Mouse (Mus musculus): ENCODE data around the gene Socs2.

Socs2 gene

DNA sequence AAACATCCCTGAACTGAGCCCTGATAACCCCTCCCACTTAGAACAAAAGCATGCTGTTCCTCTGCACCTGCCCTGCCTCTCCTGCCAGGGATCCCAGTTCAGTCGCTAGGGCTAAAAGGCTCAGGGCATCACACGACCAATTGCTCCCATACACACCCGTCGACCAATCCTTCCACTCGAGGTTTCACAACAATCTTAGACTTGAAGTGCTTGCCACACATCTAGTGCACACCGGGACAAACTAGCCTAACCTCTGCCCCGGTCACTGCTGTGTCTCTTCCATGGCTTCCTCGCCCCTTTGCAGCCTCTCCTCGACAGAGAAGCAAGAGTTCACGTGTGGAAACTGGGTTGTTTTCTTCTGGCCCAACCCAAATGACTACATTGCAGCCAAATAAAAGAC, 3.3 kb upstream of the Socs2 start:
- DNase-seq (ENCODE audit: low read depth): no peak

DNA sequence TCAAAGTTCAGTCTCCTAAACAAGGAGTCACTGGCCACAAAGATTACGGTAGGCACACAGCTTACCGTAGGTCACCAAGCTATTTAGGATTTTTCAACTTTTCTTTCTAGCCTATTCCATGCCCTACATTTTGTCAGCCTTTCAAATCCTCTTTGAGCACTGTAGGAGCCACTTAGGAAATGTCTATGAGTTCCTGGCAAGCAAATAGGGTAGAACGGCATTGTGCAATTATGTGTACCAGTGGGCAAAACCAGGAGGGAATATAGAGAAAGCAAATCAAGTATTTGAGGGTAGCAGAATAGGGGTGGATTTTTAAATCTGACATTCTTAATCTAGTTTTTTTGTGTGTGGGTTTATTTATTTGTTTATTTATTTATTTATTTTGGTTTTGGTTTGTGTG, 2.7 kb upstream of the Socs2 start:
- no peak for DNase-seq (ENCODE audit: low read depth)

DNA sequence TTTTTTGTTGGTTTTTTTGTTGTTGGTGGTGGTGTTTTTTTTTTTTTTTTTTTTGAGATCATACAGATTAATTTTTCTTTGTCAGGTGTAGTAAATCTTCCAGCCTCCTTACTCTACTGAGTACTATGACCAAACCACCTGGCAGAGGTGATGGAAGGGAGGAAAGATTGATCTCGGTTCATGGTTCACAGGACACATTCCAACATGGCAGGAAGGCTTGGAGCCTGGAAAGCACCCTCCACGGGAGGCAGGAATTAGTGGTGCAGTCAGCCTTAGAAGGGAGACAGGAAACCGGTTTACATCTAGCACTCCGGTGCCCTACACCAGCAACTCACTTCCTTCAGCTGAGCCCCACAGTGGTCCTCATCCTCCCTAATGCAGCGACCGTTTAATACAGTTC, 1.7 kb upstream of the Socs2 start:
- no peak for DNase-seq (ENCODE audit: low read depth)

DNA sequence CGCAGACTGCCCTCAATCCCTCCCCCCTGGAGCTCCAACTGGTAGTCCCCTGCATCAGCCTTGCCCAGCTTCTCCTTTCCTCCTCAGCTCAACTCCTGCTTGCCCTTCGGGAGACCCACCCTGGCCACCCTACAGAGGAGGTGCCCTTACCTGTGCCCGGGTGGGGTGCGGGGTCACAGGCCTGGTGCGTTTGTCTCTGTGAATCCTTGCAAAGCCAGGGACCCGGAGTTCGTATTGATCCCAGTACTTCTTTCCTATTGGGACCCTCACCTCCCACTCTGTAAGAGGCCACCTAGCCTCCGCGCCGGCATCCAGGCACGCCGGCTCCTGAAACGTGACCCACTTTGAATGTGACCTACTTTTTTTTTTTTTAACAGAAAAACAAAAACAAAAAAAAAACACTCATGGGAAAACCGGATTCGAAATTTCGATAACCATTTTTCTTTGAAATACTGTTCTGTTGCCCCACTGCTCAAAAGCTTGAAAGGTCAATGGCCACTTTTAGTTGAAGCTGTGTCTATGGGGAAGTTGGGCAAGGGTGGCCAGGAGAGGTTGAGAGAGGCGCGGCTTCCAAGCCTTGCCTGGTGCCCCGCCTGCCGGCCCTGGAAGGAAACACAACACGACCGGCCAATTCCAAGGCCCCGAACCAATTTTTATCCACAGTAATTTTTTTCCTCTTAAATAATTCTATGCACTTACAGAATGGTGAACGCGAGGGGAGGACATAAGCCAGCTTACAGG, 686 bp upstream of the Socs2 start:
- DNase-seq (ENCODE audit: low read depth): no peak

DNA sequence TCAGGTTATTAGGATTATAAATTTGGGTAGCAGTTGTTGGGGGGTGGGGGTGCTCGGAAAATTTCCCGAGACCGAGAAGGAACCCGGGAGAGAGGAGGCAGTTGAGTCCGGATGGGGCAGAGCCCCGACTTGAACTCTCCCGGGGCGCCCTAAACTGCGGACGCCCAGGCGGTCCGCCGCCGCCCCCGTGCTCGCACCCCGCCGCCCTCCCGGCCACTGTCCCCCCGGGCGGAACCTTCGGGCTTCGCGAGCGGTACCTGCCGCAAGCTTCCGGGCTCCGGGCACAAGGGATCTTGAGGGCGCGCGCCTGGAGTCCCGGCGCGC, 657 bp downstream of the Socs2 start:
- DNase-seq (ENCODE audit: low read depth): no peak

DNA sequence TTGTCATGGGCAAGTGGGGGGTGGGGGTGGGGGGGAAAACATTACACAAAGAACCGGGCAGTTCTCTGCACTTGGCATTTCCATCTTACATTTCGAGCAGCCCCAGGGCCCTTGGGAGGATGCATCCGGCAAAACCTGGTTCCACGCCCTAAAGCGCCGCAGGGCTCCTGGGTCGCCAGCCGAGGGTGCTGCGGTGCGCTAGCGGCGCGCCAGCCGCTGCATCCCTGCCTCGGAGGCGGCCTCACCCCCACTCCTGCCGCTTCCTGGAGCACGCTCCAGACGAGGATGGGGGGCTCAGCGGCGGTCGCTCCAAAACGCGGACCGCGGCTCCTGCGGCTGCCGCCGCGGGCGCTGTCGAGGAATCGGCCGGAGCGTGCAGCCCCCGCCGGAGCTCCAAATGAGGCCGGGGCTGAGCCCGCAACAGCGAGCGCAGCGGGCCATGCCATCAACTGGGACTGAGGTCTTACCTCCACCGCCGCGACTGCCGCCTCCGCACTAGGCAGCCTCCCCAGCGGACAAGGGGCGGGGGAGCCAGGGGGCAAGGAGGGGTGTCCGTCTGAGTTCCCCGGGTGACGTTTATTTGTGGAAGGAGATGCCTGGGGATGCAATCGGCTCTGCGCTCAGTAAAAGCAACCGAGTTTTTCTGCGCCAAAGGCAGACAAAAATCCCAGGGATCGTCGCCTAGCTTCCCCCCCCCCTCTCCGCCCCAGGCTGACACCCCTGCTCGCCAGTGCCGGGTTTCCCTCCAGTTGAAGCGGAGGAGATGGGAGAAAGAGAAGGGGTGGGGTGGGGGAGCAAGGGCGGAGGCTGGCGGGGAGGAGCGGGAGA, 1.2 kb downstream of the Socs2 start:
- no peak for DNase-seq (ENCODE audit: low read depth)

DNA sequence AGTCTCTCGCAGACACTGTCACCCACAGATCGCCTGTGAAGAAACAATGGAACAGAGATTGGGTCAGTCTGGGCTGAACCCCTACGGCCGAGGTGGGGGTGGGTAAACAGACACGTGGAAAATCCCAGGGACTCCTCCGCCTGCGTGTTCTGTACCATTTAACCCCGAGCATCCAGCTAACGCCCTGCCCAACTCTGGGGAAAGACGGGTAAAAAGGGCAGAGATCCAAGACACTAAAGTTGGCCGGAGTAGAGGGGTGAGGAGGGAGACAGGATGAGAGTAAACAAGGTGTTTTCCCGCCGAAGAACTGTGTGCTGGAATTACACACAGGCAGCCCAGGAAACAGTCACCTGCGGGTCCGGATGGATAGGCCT, 1.8 kb downstream of the Socs2 start:
- DNase-seq (ENCODE audit: low read depth): no peak

DNA sequence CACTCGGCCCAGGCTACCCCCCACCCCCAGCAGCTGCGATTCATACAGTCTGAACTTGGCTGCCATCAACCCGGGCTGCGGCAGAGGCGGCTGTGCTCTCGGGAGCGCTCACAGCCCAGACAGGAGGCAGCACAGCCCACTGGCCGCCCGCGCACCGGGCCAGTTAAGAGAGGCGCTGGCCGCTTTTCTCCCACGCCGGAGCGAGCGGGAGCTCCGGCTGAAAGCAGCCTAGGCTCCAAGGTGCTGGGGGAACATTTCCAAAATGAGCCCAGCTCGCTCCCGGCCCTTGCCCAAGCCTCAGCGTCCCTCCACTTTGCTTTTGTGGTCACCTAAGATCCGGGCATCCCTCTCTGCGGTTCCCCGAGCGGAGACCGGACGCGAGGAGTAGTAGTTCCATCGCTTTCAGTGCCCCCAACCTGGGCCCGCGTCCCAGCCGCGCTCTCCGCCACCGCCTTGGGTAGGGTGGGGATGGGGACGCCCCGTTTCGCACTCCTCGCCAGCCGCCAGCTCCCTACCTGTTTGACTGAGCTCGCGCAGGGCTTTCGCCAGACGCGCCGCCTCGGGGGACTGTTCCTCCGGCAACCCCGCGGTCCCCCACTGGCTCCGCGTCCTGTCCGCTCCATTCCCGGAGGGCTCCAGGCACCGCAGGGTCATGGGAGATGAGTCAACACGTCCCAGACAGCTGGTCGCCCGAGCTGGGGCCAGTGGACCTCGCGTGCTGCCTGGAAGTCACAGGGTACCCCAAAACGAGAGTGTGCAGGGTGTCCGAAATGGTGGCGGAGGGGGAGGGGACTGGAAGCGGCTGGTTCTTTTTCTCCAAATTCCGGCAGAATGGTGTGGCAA, 2.4 kb downstream of the Socs2 start:
- DNase-seq (ENCODE audit: low read depth): no peak

DNA sequence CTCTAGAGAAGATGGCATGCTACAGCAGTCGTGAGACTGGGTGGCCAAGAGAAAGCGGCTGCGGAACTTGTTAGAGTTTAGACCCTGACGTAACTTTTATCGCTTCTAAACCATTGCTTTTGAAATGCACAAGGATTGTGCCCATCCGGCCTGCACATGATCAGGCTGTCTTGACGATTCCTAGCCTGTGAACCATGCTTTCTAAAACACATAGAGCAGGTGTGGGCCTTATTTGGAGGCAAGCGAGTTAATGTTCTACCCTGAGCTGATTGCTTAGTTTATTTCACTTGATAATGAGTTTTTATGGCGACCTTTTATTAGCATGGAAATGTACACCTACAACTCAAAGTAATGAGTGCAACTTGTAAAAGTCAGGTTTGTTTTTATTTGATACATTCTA, 5.8 kb downstream of the Socs2 start:
- DNase-seq (ENCODE audit: low read depth): no peak

DNA sequence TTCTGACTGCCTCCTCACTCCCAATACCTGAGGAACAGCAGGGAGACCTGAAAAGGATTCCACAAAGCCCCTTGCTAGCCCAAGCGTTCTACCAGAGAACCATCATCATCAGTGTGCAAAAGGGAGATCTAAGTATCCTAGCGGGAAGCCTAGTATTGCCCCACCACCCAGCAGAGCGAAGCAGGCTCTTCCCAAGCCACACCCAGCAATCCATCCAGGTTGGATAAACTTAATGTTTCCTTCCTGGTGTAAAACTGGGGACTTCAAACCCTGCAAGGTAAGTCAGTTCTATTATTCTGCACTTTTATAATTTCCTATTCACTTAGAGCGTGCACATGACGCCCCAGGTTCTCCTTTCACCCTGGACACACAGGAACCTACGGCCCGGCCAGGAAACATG, 6.3 kb downstream of the Socs2 start:
- no peak for DNase-seq (ENCODE audit: low read depth)

DNA sequence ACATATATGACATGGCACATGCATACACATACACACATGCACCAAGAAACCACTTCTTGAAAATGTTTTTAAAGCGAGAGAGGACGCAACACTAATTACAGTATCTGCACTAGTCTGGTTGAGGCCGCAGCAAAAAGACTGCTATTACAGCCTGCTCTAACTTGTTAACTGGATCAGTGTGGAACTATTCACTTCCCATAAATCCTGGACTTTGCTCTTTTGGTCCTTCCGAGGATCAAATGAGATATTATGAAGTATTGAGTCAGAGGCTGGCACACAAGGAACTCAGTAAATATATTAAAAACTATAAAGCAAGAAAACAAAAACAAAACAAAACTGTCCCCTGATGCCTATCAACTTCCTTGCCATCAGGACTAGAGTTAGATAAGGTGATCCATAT, 6.8 kb downstream of the Socs2 start:
- DNase-seq (ENCODE audit: low read depth): no peak

DNA sequence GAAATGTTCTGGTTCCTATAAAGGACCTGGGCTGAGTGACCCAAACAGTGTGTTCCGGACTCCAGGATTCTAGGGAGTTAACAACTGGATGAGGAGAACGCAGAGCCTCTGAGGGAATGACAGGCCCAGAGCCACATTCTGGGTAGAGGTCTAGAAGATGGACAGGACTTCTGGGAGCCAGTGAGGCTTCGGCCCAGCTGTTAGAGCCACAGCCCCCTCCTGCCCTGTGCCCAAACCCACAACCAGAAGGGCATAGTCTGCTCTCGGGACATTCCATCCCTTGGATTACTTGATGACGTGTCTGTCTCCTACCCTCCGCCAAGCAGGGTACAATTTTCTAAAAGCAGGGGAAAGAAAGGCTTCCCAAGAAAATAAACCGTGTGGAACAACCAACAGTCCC, 7.8 kb downstream of the Socs2 start:
- no peak for DNase-seq (ENCODE audit: low read depth)

DNA sequence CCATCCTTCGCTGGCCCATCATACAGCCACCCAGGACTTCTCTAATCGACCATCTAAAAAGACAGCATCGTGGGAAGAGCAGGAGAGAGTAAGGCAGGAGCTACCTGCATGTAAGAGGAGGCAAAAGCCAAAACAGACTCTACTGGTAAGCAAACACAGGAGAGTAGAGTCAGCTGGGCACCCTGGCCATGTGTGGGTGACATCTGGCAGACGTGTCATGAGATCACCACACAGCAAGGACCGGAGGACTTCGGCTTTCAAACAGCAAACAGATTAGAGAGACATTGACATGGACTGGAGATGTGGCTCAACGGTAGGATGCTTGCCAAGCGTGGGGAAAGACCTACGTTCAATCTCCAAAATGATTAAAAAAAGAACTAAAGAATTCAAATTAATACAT, 8.5 kb downstream of the Socs2 start:
- no peak for DNase-seq (ENCODE audit: low read depth)

DNA sequence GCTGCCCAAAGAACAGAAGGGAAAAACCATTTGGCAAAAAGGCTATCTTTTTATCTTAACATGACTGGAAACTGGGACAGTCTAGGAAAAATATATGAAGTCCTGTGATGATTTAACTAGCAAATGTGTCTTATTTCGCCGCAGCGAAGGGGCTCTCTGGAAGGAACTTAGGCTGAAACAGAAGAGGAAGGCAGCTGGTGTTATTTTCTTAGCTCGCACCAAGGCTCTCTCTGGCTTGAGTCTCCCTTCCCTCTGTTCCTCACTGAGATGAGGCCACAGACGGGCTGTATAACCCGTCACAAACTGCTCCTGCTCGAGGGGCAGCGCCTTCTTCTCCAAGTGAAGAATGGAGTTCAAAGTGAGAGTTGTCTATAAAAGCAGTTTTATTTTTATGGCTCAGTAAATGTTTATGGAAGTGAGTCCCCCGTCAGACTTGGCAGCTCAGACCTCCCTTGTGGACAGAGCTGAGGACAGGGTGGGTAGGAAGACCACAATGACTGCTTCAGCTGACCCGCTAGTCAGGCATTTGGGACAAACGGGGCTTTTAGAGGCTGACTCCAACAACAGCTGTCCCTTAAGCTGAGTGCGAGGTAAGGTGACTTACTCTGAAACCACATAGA, 9.3 kb downstream of the Socs2 start:
- no peak for DNase-seq (ENCODE audit: low read depth)

DNA sequence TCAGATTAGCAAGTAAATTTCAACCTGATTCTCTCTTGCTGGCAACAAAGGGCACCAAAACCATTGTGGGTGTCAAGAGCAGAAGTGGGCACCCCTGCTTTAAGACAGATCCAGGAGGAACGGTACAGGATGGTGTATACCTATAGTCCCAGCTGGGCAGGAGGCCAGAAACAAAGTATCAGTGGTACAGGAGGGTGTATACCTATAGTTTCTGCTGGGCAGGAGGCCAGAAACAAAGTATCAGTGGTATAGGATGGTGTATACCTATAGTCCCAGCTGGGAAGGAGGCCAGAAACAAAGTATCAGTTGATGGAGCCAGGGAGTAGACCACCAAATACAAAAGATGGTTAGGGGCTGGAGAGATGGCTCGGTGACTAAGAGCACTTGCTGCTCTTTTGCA, 12.2 kb downstream of the Socs2 start:
- DNase-seq (ENCODE audit: low read depth): no peak

DNA sequence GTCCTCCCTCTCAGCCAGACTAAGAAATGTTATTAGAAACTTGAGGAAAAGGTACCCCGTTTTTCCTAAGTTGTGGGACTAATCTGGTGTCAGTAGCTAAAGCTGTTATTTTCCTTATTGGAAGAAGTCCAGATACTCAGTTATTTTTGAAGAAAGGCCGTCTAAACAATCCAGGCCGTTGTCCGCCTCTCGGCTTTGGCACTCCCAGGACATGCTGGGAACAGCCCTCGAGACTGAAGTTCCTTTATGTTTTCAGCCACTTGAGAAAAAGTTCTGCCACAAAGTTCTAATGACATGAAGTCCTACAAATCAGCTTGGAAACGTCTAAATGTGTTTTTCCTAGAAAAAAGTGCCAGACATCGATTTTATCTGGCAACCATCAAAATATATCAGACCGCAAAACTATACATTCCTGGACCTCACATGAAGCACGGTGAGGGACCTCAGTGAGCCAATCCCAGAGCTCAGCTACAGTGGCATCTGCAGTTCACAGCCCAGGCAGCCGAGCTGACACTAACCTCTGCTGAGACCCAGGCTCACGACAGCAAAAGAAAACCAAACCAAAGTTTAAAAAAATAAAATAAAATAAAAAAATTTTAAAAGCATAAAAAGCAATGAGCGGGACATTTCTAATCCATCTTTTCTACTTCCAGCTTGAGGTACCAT, 17.2 kb downstream of the Socs2 start:
- DNase-seq (ENCODE audit: low read depth): no peak

DNA sequence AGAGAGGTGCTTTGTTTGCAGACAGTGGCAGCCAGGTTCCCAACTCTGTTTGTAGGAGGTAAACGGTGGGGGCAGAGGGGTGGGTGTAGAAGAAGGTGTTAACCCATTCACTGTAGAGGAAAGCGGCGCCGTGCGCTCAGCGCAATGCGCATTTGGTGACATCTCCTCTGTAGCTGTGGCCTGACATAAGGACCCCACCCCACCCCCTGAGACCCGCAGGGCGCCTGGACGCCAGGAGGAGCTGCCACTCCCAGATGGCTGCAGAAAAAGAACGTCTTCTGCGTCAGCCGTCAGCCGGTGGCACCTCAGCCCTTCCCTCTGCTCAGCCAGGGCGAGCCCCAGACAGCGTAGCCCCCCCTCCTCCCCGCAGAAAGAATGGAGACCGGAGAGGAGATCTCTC, 18.5 kb downstream of the Socs2 start:
- no peak for DNase-seq (ENCODE audit: low read depth)

DNA sequence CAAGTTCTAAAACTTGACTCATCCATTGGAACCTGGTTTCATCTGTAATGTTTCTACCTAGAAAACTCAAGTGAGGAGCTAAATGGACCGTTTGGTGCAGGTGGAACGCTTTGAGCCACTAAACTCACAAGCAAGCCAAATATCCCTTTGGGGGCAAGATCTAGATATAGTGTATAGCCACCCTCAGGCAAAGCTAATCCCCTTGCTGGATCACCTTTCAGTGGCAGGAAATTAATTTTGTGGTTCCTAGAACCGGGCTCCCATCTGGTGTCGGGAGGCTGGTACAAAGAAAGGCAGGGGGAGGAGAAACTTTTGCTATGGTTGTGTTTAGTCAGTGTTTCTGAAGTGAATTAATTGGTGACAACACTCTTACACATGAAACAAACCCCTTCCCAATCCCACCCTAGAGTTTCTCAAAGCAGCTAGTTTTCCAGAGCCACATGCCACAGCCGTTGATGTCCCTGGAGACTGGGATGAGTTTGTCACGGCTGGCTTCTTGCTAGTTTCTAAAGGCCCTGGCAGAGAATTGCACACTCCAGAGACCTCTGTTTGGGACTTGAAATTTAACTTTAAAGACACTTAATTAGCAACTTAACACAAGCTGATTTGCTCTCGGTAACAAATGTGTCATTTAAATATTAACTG, 19.7 kb downstream of the Socs2 start:
- no peak for DNase-seq (ENCODE audit: low read depth)

DNA sequence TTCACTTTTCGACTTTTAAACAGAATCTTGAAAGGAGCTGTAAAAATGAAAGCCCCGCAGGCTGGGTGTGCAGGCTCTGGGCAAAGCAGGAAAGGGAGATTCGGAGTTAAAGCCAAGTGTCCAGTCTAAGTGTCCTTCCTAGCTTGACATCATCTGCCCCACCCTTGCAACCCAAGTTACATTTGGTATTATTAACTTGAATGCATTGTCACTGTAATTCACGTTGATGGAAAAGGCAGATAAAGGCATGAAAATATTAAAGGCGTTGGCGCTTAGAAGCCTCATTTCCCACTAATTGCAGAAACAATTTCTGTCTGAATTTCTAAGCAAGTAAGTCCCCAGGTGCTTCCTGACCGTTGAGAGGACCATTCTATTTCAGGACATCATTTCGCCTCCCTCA, 20.6 kb downstream of the Socs2 start:
- no peak for DNase-seq (ENCODE audit: low read depth)

DNA sequence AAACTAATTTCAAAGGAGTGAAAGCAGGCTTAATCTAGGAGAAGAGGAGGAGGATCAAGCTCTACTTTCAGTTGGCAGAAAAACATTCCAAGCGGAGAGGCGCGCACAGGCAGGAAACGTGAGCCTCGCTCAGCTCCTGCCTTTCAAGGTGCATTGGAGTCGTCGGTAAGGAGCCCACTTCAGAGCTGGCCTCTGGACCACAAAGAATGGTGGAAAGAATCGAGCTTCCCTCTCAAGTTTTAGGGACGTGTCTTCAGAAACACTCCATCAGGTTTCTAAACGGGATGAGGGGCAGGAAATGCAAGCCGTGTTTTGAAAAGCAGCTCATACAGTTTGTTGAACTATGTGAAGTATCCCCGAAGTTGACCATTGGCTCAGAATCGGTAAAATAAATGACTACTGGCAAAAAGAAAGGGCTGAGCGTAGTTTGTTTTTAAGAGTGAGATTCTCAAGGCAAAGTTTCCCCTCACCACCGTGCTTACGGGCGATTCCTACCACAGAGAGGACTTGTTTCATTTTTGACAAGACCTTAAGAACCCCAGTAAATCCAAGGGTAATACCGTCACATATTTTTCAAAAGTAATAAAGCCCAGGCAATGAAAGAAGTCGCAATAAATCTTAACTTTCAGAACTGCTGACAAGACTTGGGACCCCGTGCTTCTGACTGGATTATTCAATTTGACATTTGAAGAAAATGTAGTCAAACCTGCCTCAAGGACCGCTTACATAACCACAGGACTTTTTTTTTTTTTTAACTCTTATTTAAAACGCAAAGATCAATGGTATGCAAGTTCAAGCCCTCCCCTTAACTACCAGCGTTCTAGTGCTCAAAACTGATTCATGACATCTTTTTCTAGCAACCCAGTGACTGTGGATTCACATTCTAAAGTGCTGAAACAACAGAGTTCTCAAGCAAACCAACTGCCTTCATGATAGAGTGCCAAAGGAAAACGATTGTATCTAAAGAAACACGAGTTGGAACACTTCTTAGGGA, 21.9 kb downstream of the Socs2 start:
- DNase-seq (ENCODE audit: low read depth): no peak

All from c-Kit-positive CD71-negative TER-119-negative erythroid progenitor cells, embryonic 14.5 days (primary cell).